ENCODE assay signal across 13 mouse cellular contexts in genomic region chr7:44378290-44378689, GRCm38 (mm10). TPM values are rescaled to one million over a fixed set of nuclear protein-coding genes. Genes with fewer than 3 reads are reported as not detected.
A peak's percentile ranks its signal among the peaks of the same experiment; 100 is the strongest.
DNase-seq lines count a peak whose midpoint lies in the region; ATAC-seq and TF ChIP-seq lines count a peak whose summit lies in the region.
"Had no signal": no experiment of that assay in that cellular context is flagged by ENCODE, and none has a peak within 500 bp of the region (broad histone marks: within the 10 kb centered on the region; RNA-seq: fewer than 3 reads in every experiment).

No protein-coding gene starts in this region.

- TF ChIP-seq CTCF in kidney, adult 2 months (conservative IDR thresholded peaks at IDR 0.05; ENCODE audit: insufficient read depth, insufficient read length, low read depth, low read length): no peak

- no peaks in the 10 kb centered on the region for H3K36me3 ChIP-seq in kidney, adult 2 months (ENCODE audit: control insufficient read depth, insufficient read depth, low read length)
- no peaks in the 10 kb centered on the region for H3K36me3 ChIP-seq in kidney, embryonic 15.5 days
- H3K36me3 ChIP-seq: neural tube, embryonic 13.5 days had no signal

- H3K4me2 ChIP-seq in kidney, embryonic 15.5 days: no peak overlapping the region
- H3K4me2 ChIP-seq: neural tube, embryonic 13.5 days had no signal

- H3K27me3 ChIP-seq in kidney, adult 2 months (replicated peaks; ENCODE audit: control insufficient read depth, insufficient read depth, low read length): no peaks in the 10 kb centered on the region
- H3K27me3 ChIP-seq in kidney, embryonic 15.5 days: peaks cover 16% of the 10 kb centered on the region
- H3K27me3 ChIP-seq: neural tube, embryonic 13.5 days had no signal

- no peak overlapping the region for H3K9ac ChIP-seq in kidney, embryonic 15.5 days
- H3K9ac ChIP-seq: neural tube, embryonic 13.5 days had no signal

- no peak overlapping the region for H3K4me3 ChIP-seq in kidney, adult 2 months (ENCODE audit: insufficient read depth, low read depth, low read length)
- H3K4me3 ChIP-seq in kidney, embryonic 15.5 days (replicated peaks): no peak overlapping the region
- H3K4me3 ChIP-seq: neural tube, embryonic 13.5 days had no signal

- DNase-seq in adrenal gland, adult (ENCODE audit: inconsistent age in 2 of 2, low spot score in 1 of 2): peak; percentile 43 to 63
- DNase-seq in adrenal gland, adult 8-10 months: no peak
- peak; percentile 83 for DNase-seq in kidney, adult 2 months
- DNase-seq in adrenal gland, postnatal 14 days: peak; percentile 50
- DNase-seq in kidney, adult 9 months: peak; percentile 65
- DNase-seq in thymus, postnatal 0 days (ENCODE audit: low spot score): no peak
- DNase-seq: cerebellum, adult 2 months had no signal

- no peak overlapping the region for H3K27ac ChIP-seq in kidney, adult 2 months (ENCODE audit: insufficient read depth, low read depth, low read length)
- no peak overlapping the region for H3K27ac ChIP-seq in kidney, embryonic 15.5 days
- H3K27ac ChIP-seq: neural tube, embryonic 13.5 days had no signal

- WGBS in kidney, adult 2 months: 27% methylated on average over 4 of the region's 4 CpGs
- WGBS in kidney, embryonic 15.5 days: 44% methylated on average over 4 of the region's 4 CpGs

- H3K9me3 ChIP-seq in kidney, embryonic 15.5 days (replicated peaks): no peaks in the 10 kb centered on the region
- H3K9me3 ChIP-seq: neural tube, embryonic 13.5 days had no signal

- no peak for ATAC-seq in kidney, embryonic 15.5 days (replicated peaks; ENCODE audit: low FRiP score)
- no peak for ATAC-seq in erythroblast, adult 5-6 weeks (replicated peaks; ENCODE audit: low FRiP score, poor library complexity, severe bottlenecking)
- ATAC-seq: Patski had no signal

- TF ChIP-seq POLR2A in kidney, adult 2 months (IDR thresholded peaks at IDR 0.05; ENCODE audit: low read depth, low read length): no peak

- H3K4me1 ChIP-seq in kidney, adult 2 months (ENCODE audit: control insufficient read depth, insufficient read depth, low read length): no peaks in the 10 kb centered on the region
- H3K4me1 ChIP-seq in kidney, embryonic 15.5 days: peaks cover 17% of the 10 kb centered on the region

RNA-seq across cellular contexts. Expression of gene Syt3, which starts 5.6 kb away (rescaled TPM):
- total RNA-seq in adrenal gland, adult 8-10 months (2022): 10 to 100 TPM in 1 of 4 experiments, 1 to 10 TPM in 3; 4.9 to 11.1 (median 7.6) TPM
- polyA plus RNA-seq in kidney, adult 2 months (2012; rRNA removed): 12.0 and 12.9 TPM in 2 replicates
- 2.4 and 2.5 TPM in 2 replicates for polyA plus RNA-seq in kidney, embryonic 15.5 days (2015; fragmentation: Nextera tagmentation; extraction: Ambion mirVana)
- 2.6 and 3.9 TPM in 2 replicates for total RNA-seq in adrenal gland, postnatal 14 days (2021)
- 0.26 and 0.38 TPM in 2 replicates for polyA plus RNA-seq in thymus, postnatal 0 days (2015; fragmentation: Nextera tagmentation; extraction: Ambion mirVana)
- total RNA-seq in erythroblast, adult 5-6 weeks (2015; ENCODE audit: low replicate concordance): not detected in 2 replicates
- total RNA-seq in erythroblast, adult 5-6 weeks (2017; ENCODE audit: low replicate concordance): not detected in 2 replicates
- polyA plus RNA-seq: liver, embryonic 16.5 days had no signal

RNA-seq across cellular contexts. Expression of gene 1700008O03Rik, which starts 7.3 kb away (rescaled TPM):
- 1 to 10 TPM in 3 of 4 experiments, under 1 TPM in 1; 0.73 to 2.2 (median 1.4) TPM for total RNA-seq in adrenal gland, adult 8-10 months (2022)
- 0.69 and 0.75 TPM in 2 replicates for polyA plus RNA-seq in kidney, adult 2 months (2012; rRNA removed)
- polyA plus RNA-seq in kidney, embryonic 15.5 days (2015; fragmentation: Nextera tagmentation; extraction: Ambion mirVana): 1.1 TPM in 2 replicates
- 0.59 and 0.71 TPM in 2 replicates for total RNA-seq in adrenal gland, postnatal 14 days (2021)
- 0.59 and 0.90 TPM in 2 replicates for polyA plus RNA-seq in thymus, postnatal 0 days (2015; fragmentation: Nextera tagmentation; extraction: Ambion mirVana)
- total RNA-seq in erythroblast, adult 5-6 weeks (2015; ENCODE audit: low replicate concordance): not detected in 2 replicates
- total RNA-seq in erythroblast, adult 5-6 weeks (2017; ENCODE audit: low replicate concordance): not detected in 2 replicates

RNA-seq across cellular contexts. Expression of gene Lrrc4b, which starts 50.5 kb away (rescaled TPM):
- total RNA-seq in adrenal gland, adult 8-10 months (2022): 10 to 100 TPM in 2 of 4 experiments, 1 to 10 TPM in 2; 6.4 to 15.4 (median 9.8) TPM
- polyA plus RNA-seq in kidney, adult 2 months (2012; rRNA removed): 0.30 and 0.52 TPM in 2 replicates
- polyA plus RNA-seq in kidney, embryonic 15.5 days (2015; fragmentation: Nextera tagmentation; extraction: Ambion mirVana): 0.36 and 0.44 TPM in 2 replicates
- total RNA-seq in adrenal gland, postnatal 14 days (2021): 6.1 and 7.7 TPM in 2 replicates
- 0.05 TPM in 1 of 2 replicates, not detected in the other for polyA plus RNA-seq in thymus, postnatal 0 days (2015; fragmentation: Nextera tagmentation; extraction: Ambion mirVana)
- total RNA-seq in erythroblast, adult 5-6 weeks (2015; ENCODE audit: low replicate concordance): not detected in 2 replicates
- total RNA-seq in erythroblast, adult 5-6 weeks (2017; ENCODE audit: low replicate concordance): not detected in 2 replicates
- total RNA-seq: granulocyte monocyte progenitor cell, adult 5-6 weeks had no signal
- polyA plus RNA-seq: liver, embryonic 16.5 days had no signal

Comparison
In these comparisons a context has a peak if more than half of its experiments do, and no peak if none do; other contexts are left out.
1. DNase-seq: peak in adrenal gland, adult (2 of 2), kidney, adult 2 months (single experiment), adrenal gland, postnatal 14 days (single experiment) and kidney, adult 9 months (single experiment); none in adrenal gland, adult 8-10 months (single experiment) and thymus, postnatal 0 days (single experiment).